Mouse (Mus musculus): ENCODE data around the gene Pfn4. TPM values are rescaled to one million over a fixed set of nuclear protein-coding genes. Genes with fewer than 3 reads are reported as not detected.

Pfn4 gene
- total RNA-seq (2014; rRNA removed): 0.37 and 0.60 TPM in 2 replicates
- 0.27 and 0.40 TPM in 2 replicates for polyA plus RNA-seq (2012; rRNA removed)

- Histone ChIP-seq H3K36me3 (ENCODE audit: control insufficient read depth, insufficient read depth, low read length) (no peaks in the 10 kb centered on the region), H3K4me1 (ENCODE audit: control insufficient read depth, insufficient read depth, low read length) (peaks cover 2% of the 10 kb centered on the region; the same call in 1 of the 2 replicates), H3K27ac (replicated peaks; ENCODE audit: insufficient read depth, low read depth, low read length) (peak within 1 kb of the TSS; percentile 85), H3K9ac (ENCODE audit: low read depth, low read length) (peak within 1 kb of the TSS; percentile 97), H3K79me2 (ENCODE audit: control insufficient read depth, insufficient read depth, low read length) (no peaks in the 10 kb centered on the region), H3K27me3 (ENCODE audit: control insufficient read depth, insufficient read depth, low read length) (no peaks in the 10 kb centered on the region), H3K4me3 (ENCODE audit: insufficient read depth, low read depth, low read length) (peak within 1 kb of the TSS; percentile 91)
- 1% methylated on average over 61 of the region's 61 CpGs for WGBS
- peak; percentile 83 for DNase-seq (ENCODE audit: extremely low read depth, low read depth, low spot score)
- TF ChIP-seq CTCF (IDR thresholded peaks at IDR 0.05; ENCODE audit: low read depth, low read length) (peak; percentile 90), POLR2A (IDR thresholded peaks at IDR 0.05; ENCODE audit: extremely low read depth, insufficient read depth, low read length) (0 out of 2 replicates have a peak, but pooled peaks have one; percentile 49)
Measured at GRCm38 (mm10) chr12:4768492-4769332, at the start of gene Pfn4, which contains the start of gene Fam228b. Gene Pfn4 (plus strand): TSS chr12:4769022. Gene Fam228b (minus strand): TSS chr12:4769267.

- H3K9ac ChIP-seq (ENCODE audit: low read depth, low read length): no peak overlapping the region
- WGBS: 76% methylated on average over 13 of the region's 13 CpGs
- no peak for DNase-seq (ENCODE audit: extremely low read depth, low read depth, low spot score)
Measured at GRCm38 (mm10) chr12:4719066-4719761, 49.6 kb upstream of the Pfn4 start.

GRCm38 (mm10) chr12:4719762-4720754 is 48.8 kb upstream of the Pfn4 start:
- Histone ChIP-seq H3K36me3 (ENCODE audit: control insufficient read depth, insufficient read depth, low read length) (no peaks in the 10 kb centered on the region; the same call in 1 of the 2 replicates), H3K79me2 (ENCODE audit: control insufficient read depth, insufficient read depth, low read length) (no peaks in the 10 kb centered on the region), H3K9ac (ENCODE audit: low read depth, low read length) (no peak overlapping the region), H3K27ac (replicated peaks; ENCODE audit: insufficient read depth, low read depth, low read length) (no peak overlapping the region), H3K27me3 (ENCODE audit: control insufficient read depth, insufficient read depth, low read length) (no peaks in the 10 kb centered on the region), H3K4me3 (ENCODE audit: insufficient read depth, low read depth, low read length) (no peak overlapping the region), H3K4me1 (ENCODE audit: control insufficient read depth, insufficient read depth, low read length) (no peaks in the 10 kb centered on the region)
- DNase-seq (ENCODE audit: extremely low read depth, low read depth, low spot score): no peak
- TF ChIP-seq POLR2A (IDR thresholded peaks at IDR 0.05; ENCODE audit: extremely low read depth, insufficient read depth, low read length) (no peak), CTCF (IDR thresholded peaks at IDR 0.05; ENCODE audit: low read depth, low read length) (peak; percentile 28)
- 65% methylated on average over 17 of the region's 17 CpGs for WGBS

More at GRCm38 (mm10) chr12:4719066-4719761, 49.6 kb upstream of the Pfn4 start:
- Histone ChIP-seq H3K4me3 (ENCODE audit: insufficient read depth, low read depth, low read length) (no peak overlapping the region), H3K4me1 (ENCODE audit: control insufficient read depth, insufficient read depth, low read length) (no peaks in the 10 kb centered on the region), H3K27ac (replicated peaks; ENCODE audit: insufficient read depth, low read depth, low read length) (no peak overlapping the region), H3K27me3 (ENCODE audit: control insufficient read depth, insufficient read depth, low read length) (no peaks in the 10 kb centered on the region), H3K36me3 (ENCODE audit: control insufficient read depth, insufficient read depth, low read length) (no peaks in the 10 kb centered on the region; the same call in 1 of the 2 replicates), H3K79me2 (ENCODE audit: control insufficient read depth, insufficient read depth, low read length) (no peaks in the 10 kb centered on the region)
- TF ChIP-seq POLR2A (IDR thresholded peaks at IDR 0.05; ENCODE audit: extremely low read depth, insufficient read depth, low read length): no peak
- no peak for TF ChIP-seq CTCF (IDR thresholded peaks at IDR 0.05; ENCODE audit: low read depth, low read length)

GRCm38 (mm10) chr12:4729165-4729564 is 39.7 kb upstream of the Pfn4 start:
- Histone ChIP-seq H3K27me3 (ENCODE audit: control insufficient read depth, insufficient read depth, low read length) (no peaks in the 10 kb centered on the region), H3K36me3 (ENCODE audit: control insufficient read depth, insufficient read depth, low read length) (no peaks in the 10 kb centered on the region), H3K4me1 (ENCODE audit: control insufficient read depth, insufficient read depth, low read length) (no peaks in the 10 kb centered on the region), H3K79me2 (ENCODE audit: control insufficient read depth, insufficient read depth, low read length) (no peaks in the 10 kb centered on the region), H3K4me3 (ENCODE audit: insufficient read depth, low read depth, low read length) (no peak overlapping the region), H3K27ac (replicated peaks; ENCODE audit: insufficient read depth, low read depth, low read length) (no peak overlapping the region), H3K9ac (ENCODE audit: low read depth, low read length) (no peak overlapping the region)
- DNase-seq (ENCODE audit: extremely low read depth, low read depth, low spot score): no peak
- TF ChIP-seq CTCF (IDR thresholded peaks at IDR 0.05; ENCODE audit: low read depth, low read length) (no peak), POLR2A (IDR thresholded peaks at IDR 0.05; ENCODE audit: extremely low read depth, insufficient read depth, low read length) (no peak)
- WGBS: 91% methylated on average over 3 of the region's 3 CpGs

- no peak for DNase-seq (ENCODE audit: extremely low read depth, low read depth, low spot score)
- Histone ChIP-seq H3K4me3 (ENCODE audit: insufficient read depth, low read depth, low read length) (no peak overlapping the region), H3K79me2 (ENCODE audit: control insufficient read depth, insufficient read depth, low read length) (no peaks in the 10 kb centered on the region), H3K27ac (replicated peaks; ENCODE audit: insufficient read depth, low read depth, low read length) (no peak overlapping the region), H3K9ac (ENCODE audit: low read depth, low read length) (no peak overlapping the region), H3K36me3 (ENCODE audit: control insufficient read depth, insufficient read depth, low read length) (no peaks in the 10 kb centered on the region), H3K4me1 (ENCODE audit: control insufficient read depth, insufficient read depth, low read length) (no peaks in the 10 kb centered on the region), H3K27me3 (ENCODE audit: control insufficient read depth, insufficient read depth, low read length) (no peaks in the 10 kb centered on the region)
- WGBS: 75% methylated on average over 4 of the region's 4 CpGs
- TF ChIP-seq POLR2A (IDR thresholded peaks at IDR 0.05; ENCODE audit: extremely low read depth, insufficient read depth, low read length) (no peak), CTCF (IDR thresholded peaks at IDR 0.05; ENCODE audit: low read depth, low read length) (no peak)
Measured at GRCm38 (mm10) chr12:4731629-4732028, 37.2 kb upstream of the Pfn4 start.

Measured in liver, adult 2 months (tissue).